Mouse (Mus musculus): Measurements from ENCODE around the gene Olfr382. TPM values are rescaled to one million over a fixed set of nuclear protein-coding genes. Genes with fewer than 3 reads are reported as not detected.
"Not testable (repeated sequence)": the region's sequence is repeated elsewhere in the genome, so short reads cannot be mapped to it uniquely, and the experiment has no call there.

The Olfr382 gene
- not detected for total RNA-seq (2022)

DNA sequence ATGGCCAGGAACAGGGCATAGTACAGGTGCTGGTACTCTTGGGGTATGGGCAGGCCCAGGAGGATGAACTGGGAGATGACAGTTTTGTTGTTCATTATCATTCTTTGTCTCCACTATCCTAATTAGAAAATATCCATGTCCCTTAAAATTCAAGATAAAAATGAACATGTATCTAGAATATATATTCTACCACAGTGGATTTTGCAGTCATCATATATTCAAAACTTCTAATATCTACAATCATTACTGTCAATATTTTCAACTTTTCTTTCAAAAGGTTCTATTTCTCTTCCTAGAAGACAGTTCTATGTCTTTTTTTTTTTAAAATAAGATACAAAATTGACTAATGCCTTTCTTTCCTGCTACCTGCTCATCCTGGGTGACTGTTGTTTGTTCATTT is at the start of gene Olfr382:
Gene Olfr382, minus strand, starts transcription at position 101 of the 400 bp plus-strand sequence.
- DNase-seq, result no peak

DNA sequence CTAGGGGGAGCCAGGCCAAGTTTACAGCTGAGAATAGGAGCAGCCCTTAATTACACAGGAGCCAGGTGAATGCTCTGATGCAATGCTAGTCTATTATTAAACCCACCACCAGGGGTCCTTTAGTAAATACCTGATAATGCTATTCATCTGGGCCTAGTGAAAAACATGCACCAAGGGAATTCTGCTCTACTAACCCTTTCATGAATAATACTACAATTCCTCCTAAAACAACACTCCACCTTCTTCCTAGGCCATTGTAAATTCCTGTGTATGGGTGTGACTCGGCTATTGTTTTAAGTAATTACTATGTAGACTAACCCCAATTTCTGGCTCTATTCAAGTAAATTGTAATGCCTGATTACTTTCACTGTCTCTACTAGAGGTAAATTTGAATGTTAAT is 12.0 kb upstream of the Olfr382 start:
- not testable (repeated sequence) for DNase-seq

DNA sequence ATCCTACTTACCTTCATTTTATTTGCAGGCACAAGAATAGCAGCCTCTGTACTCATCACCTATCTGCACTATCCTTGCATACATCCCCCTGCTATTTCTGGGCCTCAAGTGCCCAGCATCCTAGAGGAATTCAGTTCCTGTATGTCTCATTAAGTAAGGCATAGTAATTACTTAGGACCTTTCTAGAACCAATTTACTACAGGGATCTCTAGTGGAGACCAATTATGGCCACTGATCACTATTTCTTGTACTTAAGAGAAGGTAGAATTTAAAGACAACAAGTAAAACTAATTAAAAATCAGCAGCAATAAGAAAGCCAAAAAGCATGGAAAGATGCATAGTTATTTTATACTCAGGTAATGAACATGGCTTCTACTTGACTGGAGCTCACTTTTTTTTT is 25.5 kb downstream of the Olfr382 start, which contains the start of gene Olfr381:
Gene Olfr381, minus strand, starts transcription at position 101 of the 400 bp plus-strand sequence.
- no peak for DNase-seq

Other genes with a start within 250 kb of the Olfr382 start
- under 1 TPM; 0.08 to 0.15 (median 0.14) TPM for gene Trpv3, start 249.8 kb downstream of the Olfr382 start, total RNA-seq (2022)
- 10 to 100 TPM in 1 of 4 experiments, 1 to 10 TPM in 3; 5.7 to 12.9 (median 7.3) TPM for gene Aspa, start 187.6 kb downstream of the Olfr382 start, total RNA-seq (2022)
- gene Gm49340, start 187.5 kb downstream of the Olfr382 start, total RNA-seq (2022), result not detected
- under 1 TPM in 3 of 4 experiments, not detected in 1; 0.38 to 0.67 (median 0.52) TPM for gene Spata22, start 187.5 kb downstream of the Olfr382 start, total RNA-seq (2022)
- gene Olfr20, start 166.4 kb downstream of the Olfr382 start, total RNA-seq (2022), result not detected
- gene Olfr376, start 146.0 kb downstream of the Olfr382 start, total RNA-seq (2022), result not detected
- gene Olfr1, start 117.6 kb downstream of the Olfr382 start, total RNA-seq (2022), result not detected
- gene Olfr378, start 88.7 kb downstream of the Olfr382 start, total RNA-seq (2022), result not detected
- gene Olfr380, start 59.7 kb downstream of the Olfr382 start, total RNA-seq (2022), result not detected
- not detected for gene Olfr381, start 25.6 kb downstream of the Olfr382 start, total RNA-seq (2022)
- gene Olfr385, start 75.8 kb upstream of the Olfr382 start, total RNA-seq (2022), result not detected
- gene Olfr384, start 81.4 kb upstream of the Olfr382 start, total RNA-seq (2022), result under 1 TPM in 1 of 4 experiments, not detected in 3; 0.31 TPM
- not detected for gene Zfp735, start 171.6 kb upstream of the Olfr382 start, total RNA-seq (2022)

Measured in adrenal gland, adult 8-10 months (tissue).